Mouse (Mus musculus): ENCODE data around the gene Krt12.

DNA sequence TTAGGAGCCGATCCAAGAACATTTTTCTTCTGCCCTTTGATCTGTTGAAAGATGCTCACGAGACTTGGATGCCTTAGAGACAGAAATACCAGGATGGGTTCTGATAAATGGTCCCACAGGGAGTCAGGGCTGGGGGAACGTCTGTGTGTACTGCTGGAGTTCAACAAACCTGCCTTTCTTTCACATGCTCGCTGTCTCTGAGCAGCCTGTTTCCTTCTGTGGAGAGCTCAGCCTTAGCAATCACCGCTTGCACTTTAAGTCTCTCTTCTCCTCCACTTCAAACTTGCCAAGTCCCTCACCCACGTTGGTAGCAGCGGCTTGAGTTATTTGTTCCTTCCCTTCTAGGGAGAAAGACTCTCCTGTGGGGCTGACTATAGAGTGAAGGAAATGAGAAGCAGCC lies 44.3 kb upstream of the Krt12 start:
- TF ChIP-seq CTCF (IDR thresholded peaks at IDR 0.05; ENCODE audit: low read depth) (no peak), EP300 (IDR thresholded peaks at IDR 0.05; ENCODE audit: low read depth) (no peak)
